Mouse (Mus musculus) liver, embryonic 14.5 days (tissue): ENCODE results near the gene Morn1.

Experiments used
- CTCF ChIP-seq: IDR thresholded peaks from 2 replicates; pipeline ENCODE4 v1.5.1; 2016; ENCODE audit warnings: antibody characterized with exemption, low read depth, control low read depth
- EP300 ChIP-seq: IDR thresholded peaks from 2 replicates; pipeline ENCODE4 v1.6.1; 2016; ENCODE audit warnings: antibody characterized with exemption, low read depth

DNA sequence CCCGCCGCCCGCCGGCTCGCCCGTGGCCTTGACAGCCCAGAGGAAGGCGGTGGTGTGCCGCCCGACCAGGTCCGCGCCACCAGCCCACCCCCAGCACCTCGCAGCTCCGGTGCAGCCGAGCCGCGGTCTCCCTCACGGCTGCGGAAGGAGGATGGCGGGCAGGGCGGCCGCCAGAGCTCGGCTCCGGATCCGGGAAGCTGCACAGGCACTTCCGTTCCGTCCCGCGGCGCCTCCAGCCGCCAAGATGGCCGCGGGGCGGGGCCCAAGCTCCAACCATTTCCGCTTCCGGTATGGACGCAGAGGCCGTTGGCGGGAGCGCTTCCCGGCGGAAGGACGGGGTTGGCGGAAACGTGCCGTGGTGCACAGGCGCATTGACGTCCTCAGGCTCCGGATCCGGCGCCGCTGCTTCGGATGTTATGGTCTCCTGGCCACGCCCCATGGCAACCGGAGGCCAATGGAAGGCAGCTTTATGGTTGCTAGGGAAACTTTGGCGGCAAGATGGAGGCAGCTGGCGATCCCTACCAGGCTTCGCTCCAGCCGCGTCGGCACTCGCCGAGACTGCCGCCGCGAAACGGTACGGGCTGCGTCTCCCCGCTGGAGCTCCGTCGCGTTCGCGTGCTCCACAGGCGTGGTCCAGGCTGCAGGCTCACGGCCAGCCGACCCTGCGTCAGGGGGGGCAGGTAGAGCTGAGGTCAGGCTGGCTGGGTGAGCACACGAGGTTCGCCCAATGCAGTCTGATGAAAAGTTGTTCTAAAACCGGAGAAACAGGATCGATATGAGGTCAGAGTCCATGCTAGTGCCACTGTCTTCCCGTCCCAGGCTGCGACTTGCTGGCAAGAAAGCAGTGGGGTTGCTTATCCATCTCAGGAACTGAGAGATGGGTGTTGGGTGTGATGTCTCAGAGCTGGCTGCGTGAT lies at the start of gene Morn1, which contains the start of gene Rer1:
- TF ChIP-seq CTCF: no peak
- TF ChIP-seq EP300: no peak; the same call in 1 of the 2 replicates
